Mouse (Mus musculus) megakaryocyte, embryonic 14.5 days (primary cell): Measurements from ENCODE around the gene Gm26558.

Experiments
- FLI1 ChIP-seq: IDR thresholded peaks from 2 replicates; pipeline ENCODE4 v1.6.1; 2012; ENCODE audit warnings: low read length, inconsistent platforms, mixed read lengths
- GATA1 ChIP-seq: IDR thresholded peaks from 3 replicates; pipeline ENCODE4 v1.6.1; 2012; ENCODE audit warnings: mixed read lengths, low read length, inconsistent platforms, borderline replicate concordance

- TF ChIP-seq GATA1, result no peak
- TF ChIP-seq FLI1, result no peak
These were observed 36.1 kb downstream of the Gm26558 start for GRCm38 (mm10) chr2:70625761-70626160.
